Mouse (Mus musculus) hindbrain, embryonic 10.5 days (tissue): ENCODE results near the gene Ano6. TPM values are rescaled to one million over a fixed set of nuclear protein-coding genes. Genes with fewer than 3 reads are reported as not detected.

ENCODE experiments used
- polyA plus RNA-seq: library from polyadenylated mRNA; unstranded; fragments of >200 nt; fragmentation: Nextera tagmentation; extraction: Ambion mirVana; gene quantifications from 2 replicates; pipeline ENCODE4 v1.2.1, GENCODE M21; 2016

Ano6 gene
- polyA plus RNA-seq, 1 experiment from 2014 or later: 31.1 TPM

Other genes with a start within 250 kb of the Ano6 start
- 5.5 and 7.4 TPM in 2 replicates for gene Dbx2, start 134.9 kb upstream of the Ano6 start, polyA plus RNA-seq